Mouse (Mus musculus): Measurements from ENCODE around the gene Nolc1. TPM values are rescaled to one million over a fixed set of nuclear protein-coding genes. Genes with fewer than 3 reads are reported as not detected.
A peak's percentile ranks its signal among the peaks of the same experiment; 100 is the strongest.

Gene Nolc1
- polyA plus RNA-seq, 1 experiment: 3.1 TPM

GRCm38 (mm10) chr19:46041299-46041932 is 34.2 kb upstream of the Nolc1 start:
- peaks cover 94% of the 10 kb centered on the region for H3K4me1 ChIP-seq (ENCODE audit: control insufficient read depth)
- TF ChIP-seq GATA1 (IDR thresholded peaks at IDR 0.05; ENCODE audit: low read length): no peak
- no peak for TF ChIP-seq TAL1 (IDR thresholded peaks at IDR 0.05; ENCODE audit: low read length)
- peaks cover 18% of the 10 kb centered on the region for H3K27me3 ChIP-seq (ENCODE audit: control insufficient read depth)
- no peak overlapping the region for H3K4me3 ChIP-seq (replicated peaks)
- no peaks in the 10 kb centered on the region for H3K9me3 ChIP-seq (ENCODE audit: control insufficient read depth, low read length)
- H3K36me3 ChIP-seq (ENCODE audit: control insufficient read depth): peaks cover 18% of the 10 kb centered on the region

- TF ChIP-seq GATA1 (IDR thresholded peaks at IDR 0.05; ENCODE audit: low read length) (no peak), TAL1 (IDR thresholded peaks at IDR 0.05; ENCODE audit: low read length) (no peak)
Measured at GRCm38 (mm10) chr19:46041933-46042475, 33.7 kb upstream of the Nolc1 start.

GRCm38 (mm10) chr19:46042476-46043011 is 33.1 kb upstream of the Nolc1 start:
- no peak for TF ChIP-seq TAL1 (IDR thresholded peaks at IDR 0.05; ENCODE audit: low read length)
- no peak for TF ChIP-seq GATA1 (IDR thresholded peaks at IDR 0.05; ENCODE audit: low read length)
- Histone ChIP-seq H3K9me3 (ENCODE audit: control insufficient read depth, low read length) (no peaks in the 10 kb centered on the region), H3K4me3 (replicated peaks) (peak overlapping the region; percentile 33), H3K27me3 (ENCODE audit: control insufficient read depth) (peaks cover 30% of the 10 kb centered on the region), H3K4me1 (ENCODE audit: control insufficient read depth) (peaks cover 86% of the 10 kb centered on the region), H3K36me3 (ENCODE audit: control insufficient read depth) (peaks cover 7% of the 10 kb centered on the region)

More at GRCm38 (mm10) chr19:46041933-46042475, 33.7 kb upstream of the Nolc1 start:
- Histone ChIP-seq H3K27me3 (ENCODE audit: control insufficient read depth) (peaks cover 24% of the 10 kb centered on the region), H3K9me3 (ENCODE audit: control insufficient read depth, low read length) (no peaks in the 10 kb centered on the region), H3K36me3 (ENCODE audit: control insufficient read depth) (peaks cover 12% of the 10 kb centered on the region), H3K4me3 (replicated peaks) (peak overlapping the region; percentile 48), H3K4me1 (ENCODE audit: control insufficient read depth) (peaks cover 91% of the 10 kb centered on the region)

- Histone ChIP-seq H3K36me3 (ENCODE audit: control insufficient read depth) (peaks cover 6% of the 10 kb centered on the region), H3K4me1 (ENCODE audit: control insufficient read depth) (peaks cover 81% of the 10 kb centered on the region), H3K27me3 (ENCODE audit: control insufficient read depth) (peaks cover 34% of the 10 kb centered on the region), H3K4me3 (replicated peaks) (no peak overlapping the region), H3K9me3 (ENCODE audit: control insufficient read depth, low read length) (no peaks in the 10 kb centered on the region)
- no peak for TF ChIP-seq TAL1 (IDR thresholded peaks at IDR 0.05; ENCODE audit: low read length)
- TF ChIP-seq GATA1 (IDR thresholded peaks at IDR 0.05; ENCODE audit: low read length): no peak
Measured at GRCm38 (mm10) chr19:46043380-46043779, 32.3 kb upstream of the Nolc1 start.

GRCm38 (mm10) chr19:46044271-46044992 is 31.2 kb upstream of the Nolc1 start, which contains the start of gene Pprc1:
Gene Pprc1 (plus strand): TSS chr19:46044886.
- Histone ChIP-seq H3K9me3 (ENCODE audit: control insufficient read depth, low read length) (no peaks in the 10 kb centered on the region), H3K36me3 (ENCODE audit: control insufficient read depth) (peaks cover 4% of the 10 kb centered on the region), H3K4me1 (ENCODE audit: control insufficient read depth) (peaks cover 75% of the 10 kb centered on the region), H3K4me3 (replicated peaks) (peak within 1 kb of the TSS; percentile 84), H3K27me3 (ENCODE audit: control insufficient read depth) (peaks cover 37% of the 10 kb centered on the region)
- TF ChIP-seq TAL1 (IDR thresholded peaks at IDR 0.05; ENCODE audit: low read length) (no peak), GATA1 (IDR thresholded peaks at IDR 0.05; ENCODE audit: low read length) (no peak)

GRCm38 (mm10) chr19:46044993-46045695 is 30.5 kb upstream of the Nolc1 start, which contains the start of gene Ldb1:
Gene Ldb1 (minus strand): TSS chr19:46045214.
- Histone ChIP-seq H3K4me3 (replicated peaks) (peak within 1 kb of the TSS; percentile 84), H3K4me1 (ENCODE audit: control insufficient read depth) (peaks cover 69% of the 10 kb centered on the region), H3K36me3 (ENCODE audit: control insufficient read depth) (peaks cover 4% of the 10 kb centered on the region), H3K9me3 (ENCODE audit: control insufficient read depth, low read length) (no peaks in the 10 kb centered on the region), H3K27me3 (ENCODE audit: control insufficient read depth) (peaks cover 37% of the 10 kb centered on the region)
- no peak for TF ChIP-seq TAL1 (IDR thresholded peaks at IDR 0.05; ENCODE audit: low read length)
- TF ChIP-seq GATA1 (IDR thresholded peaks at IDR 0.05; ENCODE audit: low read length): no peak

GRCm38 (mm10) chr19:46045696-46046311 is 29.9 kb upstream of the Nolc1 start:
- TF ChIP-seq GATA1 (IDR thresholded peaks at IDR 0.05; ENCODE audit: low read length) (no peak), TAL1 (IDR thresholded peaks at IDR 0.05; ENCODE audit: low read length) (no peak)
- peaks cover 66% of the 10 kb centered on the region for H3K4me1 ChIP-seq (ENCODE audit: control insufficient read depth)
- no peaks in the 10 kb centered on the region for H3K9me3 ChIP-seq (ENCODE audit: control insufficient read depth, low read length)
- peak overlapping the region; percentile 84 for H3K4me3 ChIP-seq (replicated peaks)
- peaks cover 4% of the 10 kb centered on the region for H3K36me3 ChIP-seq (ENCODE audit: control insufficient read depth)
- peaks cover 41% of the 10 kb centered on the region for H3K27me3 ChIP-seq (ENCODE audit: control insufficient read depth)

- Histone ChIP-seq H3K4me1 (ENCODE audit: control insufficient read depth) (peaks cover 57% of the 10 kb centered on the region), H3K9me3 (ENCODE audit: control insufficient read depth, low read length) (no peaks in the 10 kb centered on the region), H3K4me3 (replicated peaks) (no peak overlapping the region), H3K36me3 (ENCODE audit: control insufficient read depth) (peaks cover 2% of the 10 kb centered on the region; the same call in 1 of the 2 replicates), H3K27me3 (ENCODE audit: control insufficient read depth) (peaks cover 41% of the 10 kb centered on the region)
- no peak for TF ChIP-seq GATA1 (IDR thresholded peaks at IDR 0.05; ENCODE audit: low read length)
Measured at GRCm38 (mm10) chr19:46046621-46047025, 29.0 kb upstream of the Nolc1 start.

All from erythroblast, embryonic 14.5 days (primary cell).